Mouse (Mus musculus) liver, postnatal 0 days (tissue): Measurements from ENCODE around the gene Trit1.

ENCODE experiments used
- CTCF ChIP-seq: sonication (generic); IDR thresholded peaks from 2 replicates; pipeline ENCODE4 v1.5.1; 2016; ENCODE audit warnings: antibody characterized with exemption, low read depth
- EP300 ChIP-seq: IDR thresholded peaks from 2 replicates; pipeline ENCODE4 v1.6.1; 2016; ENCODE audit warnings: antibody characterized with exemption, low read depth, mild to moderate bottlenecking

GRCm38 (mm10) chr4:122987421-122987820, 29.0 kb upstream of the Trit1 start:
- TF ChIP-seq CTCF = no peak
- no peak for TF ChIP-seq EP300
